8 mouse cellular contexts compared by ENCODE assay signal in the genomic region with DNA sequence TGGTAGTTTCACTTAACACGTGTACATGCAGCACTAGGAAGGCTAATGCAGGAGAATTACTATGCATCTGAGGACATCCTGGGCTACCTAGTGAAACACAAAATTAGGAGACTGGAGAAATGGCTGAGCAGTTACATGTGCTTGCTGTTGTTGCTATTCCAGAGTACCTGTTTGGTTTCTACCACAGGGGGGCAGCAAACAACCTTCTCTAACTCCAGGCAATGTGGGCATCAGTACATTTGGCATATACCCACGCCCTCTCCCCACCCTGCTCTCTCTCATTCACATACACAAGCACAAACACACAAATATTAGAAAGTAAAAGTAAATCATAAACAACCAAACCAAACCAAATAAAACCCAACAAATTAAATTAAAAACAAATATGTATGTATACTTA. TPM values are rescaled to one million over a fixed set of nuclear protein-coding genes. Genes with fewer than 3 reads are reported as not detected.
DNase-seq lines count a peak whose midpoint lies in the region; ATAC-seq and TF ChIP-seq lines count a peak whose summit lies in the region.
"Had no signal": no experiment of that assay in that cellular context is flagged by ENCODE, and none has a peak within 500 bp of the region (broad histone marks: within the 10 kb centered on the region; RNA-seq: fewer than 3 reads in every experiment).

No protein-coding gene starts in this region.

- peak; percentile 68 to 82 for TF ChIP-seq CTCF in CH12.LX (conservative IDR thresholded peaks at IDR 0.05 in 1 of 2, IDR thresholded peaks at IDR 0.05 in 1 of 2; ENCODE audit: low read depth in 2 of 2, low read length in 2 of 2)

- no peaks in the 10 kb centered on the region for H3K9me3 ChIP-seq in CH12.LX (replicated peaks; ENCODE audit: low read length)
- H3K9me3 ChIP-seq: hindbrain, embryonic 15.5 days had no signal

- H3K4me3 ChIP-seq in CH12.LX (replicated peaks in 1 of 3; ENCODE audit: low read depth in 2 of 3, low read length in 2 of 3, poor library complexity in 1 of 3) = no peak overlapping the region
- H3K4me3 ChIP-seq: hindbrain, embryonic 15.5 days had no signal

- peaks cover 27 to 58% of the 10 kb centered on the region in 2 experiments for H3K36me3 ChIP-seq in CH12.LX (replicated peaks in 1 of 2; ENCODE audit: control insufficient read depth in 1 of 2, insufficient read depth in 1 of 2, low read length in 1 of 2)

- in situ Hi-C loops in CH12.LX (cut with MboI; ENCODE audit: low pct_ligation_motif_present, low pct_unique_long_range_greater_than_20kb, low sequenced_read_pairs) = loop anchor here (10.0 kb wide), 1 partner anchor 95 kb away; no protein-coding TSS in a partner anchor

- TF ChIP-seq POLR2A in CH12.LX (IDR thresholded peaks at IDR 0.05; ENCODE audit: low read depth, low read length) = no peak

- dilution Hi-C loops in CH12.LX (cut with MboI; ENCODE audit: extremely low pct_ligation_motif_present, extremely low pct_unique_long_range_greater_than_20kb, low sequenced_read_pairs) = no loop called here

- peak; percentile 62; the same call in 1 of the 2 replicates for ATAC-seq in frontal cortex, adult (ENCODE audit: low TSS enrichment)

- no peak overlapping the region for H3K9ac ChIP-seq in CH12.LX (ENCODE audit: insufficient read depth, low read depth)
- H3K9ac ChIP-seq: hindbrain, embryonic 15.5 days had no signal

- H3K79me2 ChIP-seq in CH12.LX (replicated peaks; ENCODE audit: control insufficient read depth, extremely low read depth, insufficient read depth, poor library complexity, severe bottlenecking) = no peaks in the 10 kb centered on the region

- H3K27ac ChIP-seq in CH12.LX (ENCODE audit: insufficient read depth, low read depth) = no peak overlapping the region
- H3K27ac ChIP-seq: hindbrain, embryonic 15.5 days had no signal

- DNase-seq in B cell, adult 2 months = peak; percentile 79 to 80
- DNase-seq in CH12.LX (ENCODE audit: extremely low read depth) = peak; percentile 74
- peak; percentile 65 for DNase-seq in c-Kit-positive CD71-negative TER-119-negative erythroid progenitor cells, embryonic 14.5 days (ENCODE audit: low read depth)
- peak; percentile 74 for DNase-seq in kidney, postnatal 10 days
- peak; percentile 25 to 58 for DNase-seq in lung, adult 18-20 months
- peak; percentile 62 for DNase-seq in right cerebral cortex, adult 18-20 months

- peaks cover 0 to 9% of the 10 kb centered on the region in 2 experiments; a peak in 2 of 4 replicates for H3K4me1 ChIP-seq in CH12.LX (ENCODE audit: control insufficient read depth in 1 of 2, insufficient read depth in 2 of 2)
- H3K4me1 ChIP-seq: hindbrain, embryonic 15.5 days had no signal

- no peak overlapping the region for H3K4me2 ChIP-seq in CH12.LX (ENCODE audit: insufficient read depth, low read depth, poor library complexity, severe bottlenecking)
- H3K4me2 ChIP-seq: hindbrain, embryonic 15.5 days had no signal

- peak; percentile 69 for TF ChIP-seq RAD21 in CH12.LX (IDR thresholded peaks at IDR 0.05; ENCODE audit: low read depth, low read length)

- H3K27me3 ChIP-seq in CH12.LX (replicated peaks) = no peaks in the 10 kb centered on the region
- H3K27me3 ChIP-seq: hindbrain, embryonic 15.5 days had no signal

- TF ChIP-seq EP300 in CH12.LX (IDR thresholded peaks at IDR 0.05; ENCODE audit: low read length) = no peak

TF ChIP-seq in CH12.LX, 34 proteins besides CTCF, POLR2A, EP300 and RAD21:
- TF ChIP-seq MYC (IDR thresholded peaks at IDR 0.05; ENCODE audit: low read depth, low read length) (peak; percentile 90; the same call in 1 of the 2 replicates), BHLHE40 (IDR thresholded peaks at IDR 0.05; ENCODE audit: low read depth, low read length) (no peak)

RNA-seq across cellular contexts. Expression of gene Pdcl, which starts 21.1 kb away (rescaled TPM):
- total RNA-seq in CH12.LX (2012; rRNA removed) (48.4 and 55.7 TPM in 2 replicates), CH12.LX (2014; rRNA removed) (103 and 123 TPM in 2 replicates)
- 115 and 144 TPM in 2 replicates for polyA plus RNA-seq in CH12.LX (2012; ENCODE audit: insufficient read length, low read depth)

RNA-seq across cellular contexts. Expression of gene Rc3h2, which starts 42.5 kb away (rescaled TPM):
- total RNA-seq in CH12.LX (2012; rRNA removed) (6.2 and 8.0 TPM in 2 replicates), CH12.LX (2014; rRNA removed) (7.9 and 10.1 TPM in 2 replicates)
- polyA plus RNA-seq in CH12.LX (2012; ENCODE audit: insufficient read length, low read depth) = 4.2 and 5.7 TPM in 2 replicates

RNA-seq across cellular contexts. Expression of gene Olfr368, which starts 53.9 kb away (rescaled TPM):
- total RNA-seq in CH12.LX (2012; rRNA removed) (not detected in 2 replicates), CH12.LX (2014; rRNA removed) (not detected in 2 replicates)
- not detected in 2 replicates for polyA plus RNA-seq in CH12.LX (2012; ENCODE audit: insufficient read length, low read depth)
- polyA plus RNA-seq: hindbrain, embryonic 15.5 days had no signal
